Mouse (Mus musculus): ENCODE data around the gene Ephx1. TPM values are rescaled to one million over a fixed set of nuclear protein-coding genes. Genes with fewer than 3 reads are reported as not detected.

Ephx1 gene
- polyA plus RNA-seq, 1 experiment = 60.6 TPM

DNA sequence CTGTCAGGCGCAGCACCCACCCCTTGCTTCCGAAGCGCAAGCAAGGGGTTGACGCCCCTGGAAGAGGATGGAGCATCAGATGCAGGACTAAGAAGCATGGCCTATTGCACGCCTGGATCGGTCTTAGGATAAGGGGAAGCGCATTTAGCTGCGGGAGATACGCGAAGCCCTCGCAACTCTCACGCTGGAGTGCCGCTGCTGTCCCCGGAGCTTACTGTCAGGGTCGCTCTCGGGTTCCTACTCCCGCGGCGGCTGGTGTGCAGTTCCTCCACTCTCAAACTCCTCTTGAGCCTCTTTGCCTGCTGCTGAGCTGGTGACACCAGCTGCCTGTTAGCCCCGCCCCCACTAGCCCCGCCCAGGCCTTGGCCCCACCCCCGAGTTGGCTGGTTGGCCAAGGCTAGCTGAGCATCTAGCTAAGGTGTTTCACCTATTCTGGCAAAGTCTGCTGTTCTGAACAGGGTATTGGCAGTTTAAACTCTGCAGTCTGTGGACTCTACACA lies 3.4 kb downstream of the Ephx1 start:
- H3K79me3 ChIP-seq (ENCODE audit: low read depth) = peaks cover 2% of the 10 kb centered on the region
- no peak for TF ChIP-seq USF1 (IDR thresholded peaks at IDR 0.05; ENCODE audit: low read depth)
- no peak for TF ChIP-seq CTCF (IDR thresholded peaks at IDR 0.05; ENCODE audit: control insufficient read depth, insufficient read depth, insufficient read length)
- TF ChIP-seq MYOD1 (IDR thresholded peaks at IDR 0.05; ENCODE audit: control insufficient read depth, insufficient read length, low read depth) = no peak
- TF ChIP-seq FOSL1 (IDR thresholded peaks at IDR 0.05; ENCODE audit: insufficient read depth, low read length, poor library complexity, severe bottlenecking) = no peak
- peaks cover 23% of the 10 kb centered on the region for H3K79me2 ChIP-seq (ENCODE audit: control insufficient read depth, insufficient read depth)
- peak overlapping the region; percentile 71 for H3ac ChIP-seq (ENCODE audit: control insufficient read depth, insufficient read length, low read depth)
- no peaks in the 10 kb centered on the region for H3K27me3 ChIP-seq (ENCODE audit: control insufficient read depth, insufficient read depth, insufficient read length)
- peak overlapping the region; percentile 50 for H3K4me3 ChIP-seq (ENCODE audit: insufficient read depth, poor library complexity, severe bottlenecking)
- H3K36me3 ChIP-seq (ENCODE audit: control insufficient read depth, insufficient read depth) = peaks cover 19% of the 10 kb centered on the region

DNA sequence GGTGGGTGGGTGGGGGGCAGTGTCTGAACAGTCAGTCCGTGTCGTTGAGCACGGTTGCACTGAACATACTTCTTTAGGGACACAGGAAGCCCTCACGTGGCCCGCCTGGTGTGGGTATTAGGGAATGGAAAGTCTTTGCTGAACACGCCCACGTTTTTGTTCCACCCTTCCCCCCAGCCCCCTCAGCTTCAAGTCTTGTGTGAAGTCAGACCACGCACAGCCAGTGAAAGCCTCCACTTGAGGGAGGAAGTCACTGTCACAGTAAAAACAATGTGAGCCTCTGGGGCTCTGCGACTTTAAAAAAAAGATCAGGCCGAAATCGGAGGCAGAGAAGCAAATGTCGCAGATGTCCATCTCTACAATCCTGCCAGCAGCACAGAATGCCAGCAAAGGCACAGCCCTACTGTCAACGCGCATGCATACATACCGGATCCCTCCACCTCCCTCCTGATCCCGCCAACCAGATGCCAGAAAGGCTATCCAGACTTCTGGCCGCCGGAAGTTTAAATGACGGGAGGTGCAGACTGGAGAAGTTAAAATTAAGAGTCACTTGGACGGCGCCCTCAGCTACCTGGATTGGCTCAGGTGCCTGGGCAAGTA lies 4.1 kb downstream of the Ephx1 start:
- Histone ChIP-seq H3K27me3 (ENCODE audit: control insufficient read depth, insufficient read depth, insufficient read length) (no peaks in the 10 kb centered on the region), H3K36me3 (ENCODE audit: control insufficient read depth, insufficient read depth) (peaks cover 20% of the 10 kb centered on the region), H3K79me2 (ENCODE audit: control insufficient read depth, insufficient read depth) (peaks cover 23% of the 10 kb centered on the region), H3K79me3 (ENCODE audit: low read depth) (peaks cover 2% of the 10 kb centered on the region), H3K4me3 (ENCODE audit: insufficient read depth, poor library complexity, severe bottlenecking) (peak overlapping the region; percentile 50), H3ac (ENCODE audit: control insufficient read depth, insufficient read length, low read depth) (peak overlapping the region; percentile 71)
- TF ChIP-seq MAX (IDR thresholded peaks at IDR 0.05) (peak; percentile 15), USF1 (IDR thresholded peaks at IDR 0.05; ENCODE audit: low read depth) (peak; percentile 79), MYOD1 (IDR thresholded peaks at IDR 0.05; ENCODE audit: control insufficient read depth, insufficient read length, low read depth) (no peak)

DNA sequence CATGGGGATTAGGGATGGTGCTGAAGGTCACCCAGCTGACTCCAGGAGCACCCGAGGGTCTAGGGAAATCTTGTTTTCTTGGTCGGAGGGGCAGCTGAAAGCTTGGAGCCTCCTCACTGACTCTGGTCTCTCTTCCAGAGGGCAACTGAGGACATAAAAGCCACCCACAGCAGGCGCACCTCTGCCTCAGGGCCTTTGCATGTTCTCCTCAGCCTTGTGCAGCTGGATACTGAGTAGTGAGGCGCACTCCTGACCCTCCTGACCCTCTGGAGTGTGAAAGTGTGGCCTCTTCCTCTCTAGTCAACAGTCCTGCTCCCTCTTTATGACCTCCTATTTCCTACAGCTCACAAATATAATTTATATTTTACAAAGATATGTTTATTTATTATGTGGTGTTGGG lies 4.7 kb downstream of the Ephx1 start:
- no peak overlapping the region for H3K4me3 ChIP-seq (ENCODE audit: insufficient read depth, poor library complexity, severe bottlenecking)
- H3K27me3 ChIP-seq (ENCODE audit: control insufficient read depth, insufficient read depth, insufficient read length) = no peaks in the 10 kb centered on the region
- peaks cover 2% of the 10 kb centered on the region for H3K79me3 ChIP-seq (ENCODE audit: low read depth)
- peak overlapping the region; percentile 14 for H3ac ChIP-seq (ENCODE audit: control insufficient read depth, insufficient read length, low read depth)
- H3K36me3 ChIP-seq (ENCODE audit: control insufficient read depth, insufficient read depth) = peaks cover 20% of the 10 kb centered on the region
- TF ChIP-seq MYOG (IDR thresholded peaks at IDR 0.05; ENCODE audit: control insufficient read depth, extremely low read depth, insufficient read length) (no peak), USF1 (IDR thresholded peaks at IDR 0.05; ENCODE audit: low read depth) (no peak), MYOD1 (IDR thresholded peaks at IDR 0.05; ENCODE audit: control insufficient read depth, insufficient read length, low read depth) (no peak), MAX (IDR thresholded peaks at IDR 0.05) (no peak), FOSL1 (IDR thresholded peaks at IDR 0.05; ENCODE audit: insufficient read depth, low read length, poor library complexity, severe bottlenecking) (no peak), CTCF (IDR thresholded peaks at IDR 0.05; ENCODE audit: control insufficient read depth, insufficient read depth, insufficient read length) (no peak), CEBPB (IDR thresholded peaks at IDR 0.05; ENCODE audit: low read depth) (no peak)
- peaks cover 23% of the 10 kb centered on the region for H3K79me2 ChIP-seq (ENCODE audit: control insufficient read depth, insufficient read depth)

DNA sequence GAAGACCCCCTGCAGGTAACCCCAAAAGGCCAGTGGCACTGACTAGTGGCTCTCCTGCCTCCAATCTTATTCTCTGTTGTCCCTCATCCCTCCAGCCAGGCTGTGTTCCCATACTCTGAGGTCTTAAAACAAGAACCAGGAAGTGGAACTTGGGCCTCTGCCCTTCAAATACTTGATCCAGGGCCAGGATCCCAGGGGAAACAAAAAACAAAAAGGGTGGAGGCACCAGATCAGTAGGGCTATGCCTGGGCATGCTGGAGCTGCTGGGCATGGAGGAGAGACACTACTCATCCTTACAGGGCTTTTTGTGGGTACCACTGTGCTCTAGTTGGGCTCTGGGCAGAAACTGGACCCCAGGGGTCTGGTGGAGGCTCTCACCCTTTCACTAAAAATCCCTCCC lies 5.1 kb downstream of the Ephx1 start:
- TF ChIP-seq FOSL1 (IDR thresholded peaks at IDR 0.05; ENCODE audit: insufficient read depth, low read length, poor library complexity, severe bottlenecking) (no peak), CEBPB (IDR thresholded peaks at IDR 0.05; ENCODE audit: low read depth) (no peak), USF1 (IDR thresholded peaks at IDR 0.05; ENCODE audit: low read depth) (no peak), MAX (IDR thresholded peaks at IDR 0.05) (no peak), CTCF (IDR thresholded peaks at IDR 0.05; ENCODE audit: control insufficient read depth, insufficient read depth, insufficient read length) (no peak), MYOG (IDR thresholded peaks at IDR 0.05; ENCODE audit: control insufficient read depth, extremely low read depth, insufficient read length) (no peak), MYOD1 (IDR thresholded peaks at IDR 0.05; ENCODE audit: control insufficient read depth, insufficient read length, low read depth) (no peak)
- no peak overlapping the region for H3K4me3 ChIP-seq (ENCODE audit: insufficient read depth, poor library complexity, severe bottlenecking)

DNA sequence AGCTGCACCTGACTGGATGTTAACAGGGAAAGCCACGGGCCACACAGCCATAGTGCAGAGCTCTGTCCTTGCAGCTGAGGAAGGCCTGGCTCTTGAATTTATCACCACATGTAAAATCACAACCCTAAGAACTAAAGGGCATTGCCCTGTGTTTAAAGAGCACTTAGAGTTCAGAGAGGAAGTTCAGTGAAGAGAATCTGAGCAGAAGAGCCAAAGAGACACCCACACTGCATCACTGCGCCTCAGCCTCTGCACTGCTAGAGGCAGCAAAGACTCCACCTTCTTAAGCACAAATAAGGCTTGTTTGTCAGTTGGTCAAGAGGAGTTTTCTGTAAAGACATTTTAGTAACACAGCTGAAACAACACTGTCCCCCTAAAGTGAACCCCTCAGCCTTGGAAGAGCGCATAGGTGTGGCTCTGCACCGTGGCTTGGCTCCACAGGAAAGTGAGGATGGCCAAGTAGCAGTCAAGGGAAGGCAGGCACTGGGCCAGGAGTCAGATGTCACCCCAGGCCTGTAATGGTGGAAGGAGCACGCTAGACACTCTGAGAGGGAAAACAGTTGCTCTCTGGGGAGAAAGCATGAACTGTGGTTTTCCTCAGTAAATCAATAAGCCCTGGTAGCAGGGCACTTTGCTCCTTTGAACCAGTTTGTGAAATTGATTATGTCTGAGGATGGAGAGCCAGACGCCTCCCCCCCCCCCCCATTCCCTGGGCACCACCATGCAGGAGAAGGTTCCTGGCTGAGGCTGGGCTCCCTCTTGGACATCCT lies 5.8 kb downstream of the Ephx1 start:
- peaks cover 20% of the 10 kb centered on the region for H3K36me3 ChIP-seq (ENCODE audit: control insufficient read depth, insufficient read depth)
- H3K27me3 ChIP-seq (ENCODE audit: control insufficient read depth, insufficient read depth, insufficient read length) = no peaks in the 10 kb centered on the region
- no peak overlapping the region for H3ac ChIP-seq (ENCODE audit: control insufficient read depth, insufficient read length, low read depth)
- TF ChIP-seq CEBPB (IDR thresholded peaks at IDR 0.05; ENCODE audit: low read depth) (no peak), MYOG (IDR thresholded peaks at IDR 0.05; ENCODE audit: control insufficient read depth, extremely low read depth, insufficient read length) (no peak), FOSL1 (IDR thresholded peaks at IDR 0.05; ENCODE audit: insufficient read depth, low read length, poor library complexity, severe bottlenecking) (no peak), MAX (IDR thresholded peaks at IDR 0.05) (no peak), USF1 (IDR thresholded peaks at IDR 0.05; ENCODE audit: low read depth) (no peak)
- no peak overlapping the region for H3K4me3 ChIP-seq (ENCODE audit: insufficient read depth, poor library complexity, severe bottlenecking)
- peaks cover 2% of the 10 kb centered on the region for H3K79me3 ChIP-seq (ENCODE audit: low read depth)
- H3K79me2 ChIP-seq (ENCODE audit: control insufficient read depth, insufficient read depth) = peaks cover 23% of the 10 kb centered on the region

More for the DNA sequence above, 5.1 kb downstream of the Ephx1 start:
- Histone ChIP-seq H3ac (ENCODE audit: control insufficient read depth, insufficient read length, low read depth) (no peak overlapping the region), H3K79me2 (ENCODE audit: control insufficient read depth, insufficient read depth) (peaks cover 23% of the 10 kb centered on the region), H3K36me3 (ENCODE audit: control insufficient read depth, insufficient read depth) (peaks cover 20% of the 10 kb centered on the region), H3K27me3 (ENCODE audit: control insufficient read depth, insufficient read depth, insufficient read length) (no peaks in the 10 kb centered on the region), H3K79me3 (ENCODE audit: low read depth) (peaks cover 2% of the 10 kb centered on the region)

Data from C2C12 (cell line).